Mouse (Mus musculus): ENCODE results near the gene Homer3. TPM values are rescaled to one million over a fixed set of nuclear protein-coding genes. Genes with fewer than 3 reads are reported as not detected.

The Homer3 gene
- polyA plus RNA-seq, 1 experiment from 2014 or later, result 4.7 TPM

DNA sequence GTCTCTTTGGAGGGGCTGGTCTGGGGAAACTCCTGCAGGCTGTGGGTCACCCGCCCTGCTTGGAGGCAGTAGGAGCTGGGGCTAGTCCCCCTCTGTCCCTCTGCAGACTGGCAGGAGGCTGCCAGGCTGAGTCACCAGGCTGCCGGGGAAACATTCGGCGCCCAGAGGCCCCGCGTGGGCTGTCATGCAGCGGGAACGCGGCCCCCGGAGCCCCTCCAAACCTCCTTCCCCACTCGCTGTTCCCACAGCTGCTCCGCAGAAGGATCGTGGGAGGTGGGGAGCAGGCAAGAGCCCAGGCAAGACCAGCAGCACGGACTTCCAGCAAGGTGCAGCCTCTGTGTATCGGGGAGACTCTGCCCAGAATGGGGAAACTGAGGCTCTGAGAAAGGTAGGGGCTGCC lies 4.5 kb upstream of the Homer3 start:
- Histone ChIP-seq H3K27me3 (ENCODE audit: control insufficient read depth, insufficient read depth, low read depth, low read length) (peaks cover 6% of the 10 kb centered on the region), H3K4me2 (ENCODE audit: low read depth, low read length) (no peak overlapping the region), H3K4me3 (ENCODE audit: low read depth, low read length) (no peak overlapping the region), H3K27ac (ENCODE audit: low read length) (no peak overlapping the region), H3K4me1 (ENCODE audit: control insufficient read depth, low read depth, low read length) (peaks cover 8% of the 10 kb centered on the region), H3K9me3 (replicated peaks; ENCODE audit: control insufficient read depth, low read length) (no peaks in the 10 kb centered on the region), H3K36me3 (ENCODE audit: control insufficient read depth, insufficient read depth) (no peaks in the 10 kb centered on the region), H3K9ac (ENCODE audit: low read depth, low read length) (no peak overlapping the region)
- WGBS (ENCODE audit: insufficient replicate concordance), result 20% methylated on average over 15 of the region's 15 CpGs
- no peak for ATAC-seq (ENCODE audit: low read depth)

DNA sequence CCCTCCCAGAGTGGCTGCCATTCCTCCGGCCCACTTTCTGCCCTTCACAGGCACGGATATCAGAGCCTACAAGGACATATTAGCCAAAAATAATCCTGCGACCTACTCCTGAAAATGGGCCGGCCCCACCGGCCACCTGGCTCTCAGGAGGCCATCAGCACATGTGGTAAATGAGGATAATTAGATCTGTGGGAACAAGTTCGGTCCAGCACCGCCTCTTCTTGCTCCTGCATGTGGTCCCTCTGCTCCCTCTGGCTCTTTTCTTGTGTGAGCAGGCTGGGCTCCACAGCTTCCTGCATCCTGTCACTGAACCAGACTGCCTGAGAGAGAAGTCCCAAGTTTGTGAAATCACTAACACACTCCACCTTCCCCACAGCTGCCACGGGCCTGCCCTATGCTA lies 3.4 kb upstream of the Homer3 start:
- Histone ChIP-seq H3K27ac (ENCODE audit: low read length) (0 out of 2 replicates have a peak overlapping the region, but pooled peaks have one; percentile 22), H3K4me3 (ENCODE audit: low read depth, low read length) (no peak overlapping the region), H3K4me2 (ENCODE audit: low read depth, low read length) (no peak overlapping the region), H3K4me1 (ENCODE audit: control insufficient read depth, low read depth, low read length) (peaks cover 12% of the 10 kb centered on the region), H3K36me3 (ENCODE audit: control insufficient read depth, insufficient read depth) (no peaks in the 10 kb centered on the region), H3K9ac (ENCODE audit: low read depth, low read length) (no peak overlapping the region), H3K9me3 (replicated peaks; ENCODE audit: control insufficient read depth, low read length) (no peaks in the 10 kb centered on the region), H3K27me3 (ENCODE audit: control insufficient read depth, insufficient read depth, low read depth, low read length) (peaks cover 11% of the 10 kb centered on the region)
- ATAC-seq (ENCODE audit: low read depth), result no peak
- WGBS (ENCODE audit: insufficient replicate concordance), result 29% methylated on average over 8 of the region's 8 CpGs

DNA sequence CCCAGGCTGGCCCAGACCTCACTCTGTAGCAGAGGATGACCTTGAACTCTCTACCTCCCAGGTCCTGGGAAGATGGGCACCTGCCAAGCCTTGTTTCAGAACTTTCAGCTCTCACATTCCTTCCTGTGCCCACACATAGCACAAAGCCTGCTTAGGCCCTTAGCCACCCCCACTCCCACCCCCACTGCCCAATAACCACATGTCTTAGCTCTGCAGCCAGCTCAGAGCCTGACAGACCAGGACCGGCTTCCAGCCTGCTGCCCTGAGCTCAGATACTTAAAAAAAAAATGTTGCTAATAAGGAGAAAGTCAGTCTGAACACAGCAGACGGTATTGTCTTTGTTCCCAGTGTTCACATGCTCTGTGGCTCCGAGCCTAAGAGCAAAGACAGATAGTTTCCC lies 1.6 kb upstream of the Homer3 start:
- Histone ChIP-seq H3K4me1 (ENCODE audit: control insufficient read depth, low read depth, low read length) (peaks cover 12% of the 10 kb centered on the region), H3K27me3 (ENCODE audit: control insufficient read depth, insufficient read depth, low read depth, low read length) (peaks cover 11% of the 10 kb centered on the region), H3K36me3 (ENCODE audit: control insufficient read depth, insufficient read depth) (peaks cover 4% of the 10 kb centered on the region; the same call in 1 of the 2 replicates), H3K4me2 (ENCODE audit: low read depth, low read length) (no peak overlapping the region), H3K4me3 (ENCODE audit: low read depth, low read length) (no peak overlapping the region), H3K9me3 (replicated peaks; ENCODE audit: control insufficient read depth, low read length) (no peaks in the 10 kb centered on the region), H3K27ac (ENCODE audit: low read length) (no peak overlapping the region), H3K9ac (ENCODE audit: low read depth, low read length) (no peak overlapping the region)
- no peak for ATAC-seq (ENCODE audit: low read depth)
- 53% methylated on average over 3 of the region's 3 CpGs for WGBS (ENCODE audit: insufficient replicate concordance)

DNA sequence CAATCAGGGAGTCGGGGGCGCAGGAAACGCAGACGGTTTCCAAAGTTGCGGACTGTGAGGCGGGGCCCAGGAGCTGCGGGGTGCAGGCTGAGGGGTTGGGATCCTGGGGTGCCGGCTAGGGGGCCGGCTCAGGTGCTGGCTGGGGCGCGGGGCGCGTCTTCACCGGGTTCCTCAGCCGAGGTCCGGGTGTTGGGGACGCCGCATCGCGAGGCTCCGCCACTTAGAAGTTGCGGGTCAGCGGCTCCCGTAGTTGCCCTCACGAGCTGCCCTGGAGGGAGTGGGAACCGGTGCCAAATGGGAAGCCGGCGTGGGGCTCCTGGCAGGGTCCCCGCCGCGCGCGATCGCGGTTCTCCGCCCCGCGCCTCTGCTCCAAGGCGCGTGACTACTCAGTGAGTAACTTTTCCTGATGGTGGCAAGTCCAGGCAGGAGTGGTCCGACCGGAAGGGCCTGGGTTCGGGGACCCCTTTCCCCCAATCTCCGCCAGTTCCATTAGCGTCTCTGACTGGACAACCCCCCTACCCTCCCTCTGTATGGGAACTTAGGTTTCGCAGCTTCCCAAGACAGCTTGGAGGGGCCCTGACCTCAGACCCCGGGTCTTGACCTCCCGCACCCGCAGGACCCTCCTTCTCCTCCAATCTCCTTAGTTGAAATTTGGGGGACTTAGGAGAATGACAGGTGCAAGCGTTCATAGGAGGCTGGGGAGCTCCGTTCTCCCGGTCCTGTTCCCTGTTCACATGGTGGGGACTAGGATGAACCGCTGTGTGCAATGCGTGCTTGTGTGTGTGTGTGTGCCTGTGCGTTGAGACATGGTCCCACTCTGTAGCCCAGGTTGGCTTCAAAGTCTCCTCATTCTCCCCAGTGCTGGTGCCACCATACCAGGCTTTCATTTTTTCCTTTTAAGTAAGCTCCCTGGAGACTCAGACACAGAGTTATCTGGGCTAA lies 780 bp downstream of the Homer3 start:
- no peak overlapping the region for H3K27ac ChIP-seq (ENCODE audit: low read length)
- peak; percentile 19 for ATAC-seq (ENCODE audit: low read depth)
- WGBS (ENCODE audit: insufficient replicate concordance), result under 1% methylated on average over 53 of the region's 55 CpGs

DNA sequence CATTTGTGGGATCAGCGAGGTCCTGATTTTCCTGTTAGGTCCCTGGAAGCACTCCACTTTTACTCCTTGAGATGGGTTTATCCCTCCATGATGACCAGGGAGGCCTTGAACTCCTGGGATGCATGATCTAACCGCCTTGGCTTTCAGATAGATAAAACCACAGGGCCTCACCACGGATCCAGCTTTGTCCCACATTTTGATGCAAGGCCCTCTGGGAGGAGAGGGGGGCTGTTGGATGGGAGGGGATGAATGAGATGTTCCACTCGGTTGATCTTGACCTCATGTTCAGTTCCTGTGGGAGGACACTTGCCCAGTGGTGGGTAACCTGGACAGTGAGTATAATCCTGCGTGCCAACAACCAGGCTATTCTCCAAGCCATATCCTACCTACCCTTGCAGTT lies 1.8 kb downstream of the Homer3 start:
- Histone ChIP-seq H3K4me2 (ENCODE audit: low read depth, low read length) (no peak overlapping the region), H3K27me3 (ENCODE audit: control insufficient read depth, insufficient read depth, low read depth, low read length) (peaks cover 11% of the 10 kb centered on the region), H3K27ac (ENCODE audit: low read length) (no peak overlapping the region), H3K4me1 (ENCODE audit: control insufficient read depth, low read depth, low read length) (peaks cover 9% of the 10 kb centered on the region), H3K9me3 (replicated peaks; ENCODE audit: control insufficient read depth, low read length) (no peaks in the 10 kb centered on the region), H3K4me3 (ENCODE audit: low read depth, low read length) (no peak overlapping the region), H3K36me3 (ENCODE audit: control insufficient read depth, insufficient read depth) (peaks cover 8% of the 10 kb centered on the region; the same call in 1 of the 2 replicates), H3K9ac (ENCODE audit: low read depth, low read length) (no peak overlapping the region)
- ATAC-seq (ENCODE audit: low read depth), result no peak
- 61% methylated on average over 5 of the region's 5 CpGs for WGBS (ENCODE audit: insufficient replicate concordance)

More for the DNA sequence above, 780 bp downstream of the Homer3 start:
- H3K4me2 ChIP-seq (ENCODE audit: low read depth, low read length), result peak overlapping the region; percentile 91
- H3K4me3 ChIP-seq (ENCODE audit: low read depth, low read length), result peak overlapping the region; percentile 70
- peak overlapping the region; percentile 71 for H3K9ac ChIP-seq (ENCODE audit: low read depth, low read length)
- peaks cover 8% of the 10 kb centered on the region; the same call in 1 of the 2 replicates for H3K36me3 ChIP-seq (ENCODE audit: control insufficient read depth, insufficient read depth)
- H3K27me3 ChIP-seq (ENCODE audit: control insufficient read depth, insufficient read depth, low read depth, low read length), result peaks cover 11% of the 10 kb centered on the region
- H3K9me3 ChIP-seq (replicated peaks; ENCODE audit: control insufficient read depth, low read length), result no peaks in the 10 kb centered on the region
- H3K4me1 ChIP-seq (ENCODE audit: control insufficient read depth, low read depth, low read length), result peaks cover 9% of the 10 kb centered on the region

DNA sequence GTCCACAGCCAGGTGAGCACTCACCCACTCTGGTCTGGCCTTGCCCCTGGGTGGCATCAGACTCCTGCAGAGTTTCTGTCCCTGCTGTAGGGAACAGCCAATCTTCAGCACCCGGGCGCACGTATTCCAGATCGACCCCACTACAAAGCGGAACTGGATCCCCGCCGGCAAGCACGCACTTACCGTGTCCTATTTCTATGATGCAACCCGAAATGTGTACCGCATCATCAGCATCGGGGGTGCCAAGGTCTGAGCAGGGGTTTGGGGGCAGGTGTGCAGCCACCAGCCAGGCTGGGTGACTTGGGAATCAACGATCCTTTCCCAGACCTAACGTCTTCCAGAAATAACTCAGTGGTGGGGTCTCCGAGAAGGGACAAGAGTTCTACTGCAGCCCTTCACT lies 2.7 kb downstream of the Homer3 start:
- Histone ChIP-seq H3K4me3 (ENCODE audit: low read depth, low read length) (no peak overlapping the region), H3K4me2 (ENCODE audit: low read depth, low read length) (no peak overlapping the region), H3K4me1 (ENCODE audit: control insufficient read depth, low read depth, low read length) (peaks cover 9% of the 10 kb centered on the region), H3K9ac (ENCODE audit: low read depth, low read length) (no peak overlapping the region), H3K27ac (ENCODE audit: low read length) (no peak overlapping the region), H3K36me3 (ENCODE audit: control insufficient read depth, insufficient read depth) (peaks cover 8% of the 10 kb centered on the region; the same call in 1 of the 2 replicates), H3K27me3 (ENCODE audit: control insufficient read depth, insufficient read depth, low read depth, low read length) (peaks cover 11% of the 10 kb centered on the region), H3K9me3 (replicated peaks; ENCODE audit: control insufficient read depth, low read length) (no peaks in the 10 kb centered on the region)
- 82% methylated on average over 15 of the region's 15 CpGs for WGBS (ENCODE audit: insufficient replicate concordance)
- ATAC-seq (ENCODE audit: low read depth), result no peak

DNA sequence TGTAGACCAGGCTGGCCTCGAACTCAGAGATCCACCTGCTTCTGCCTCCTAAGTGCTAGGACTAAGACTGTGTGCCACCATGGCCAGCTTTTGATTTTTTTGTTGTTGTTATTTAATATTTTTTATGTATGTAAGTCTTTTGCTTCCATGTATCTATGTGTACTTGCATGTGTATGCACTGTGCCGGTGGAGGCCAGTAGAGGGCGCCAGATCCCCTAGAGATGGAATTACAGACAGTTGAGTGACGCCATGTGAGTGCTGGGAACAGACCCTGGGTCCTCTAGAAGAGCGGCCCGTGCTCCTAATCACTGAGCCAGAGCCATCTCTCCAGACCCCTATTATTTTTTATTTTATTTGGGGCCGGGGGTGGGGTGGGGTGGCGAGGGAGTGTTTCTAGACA lies 4.1 kb downstream of the Homer3 start:
- WGBS (ENCODE audit: insufficient replicate concordance), result 81% methylated on average over 8 of the region's 8 CpGs
- Histone ChIP-seq H3K27me3 (ENCODE audit: control insufficient read depth, insufficient read depth, low read depth, low read length) (peaks cover 11% of the 10 kb centered on the region), H3K9ac (ENCODE audit: low read depth, low read length) (no peak overlapping the region), H3K36me3 (ENCODE audit: control insufficient read depth, insufficient read depth) (peaks cover 8% of the 10 kb centered on the region; the same call in 1 of the 2 replicates), H3K27ac (ENCODE audit: low read length) (no peak overlapping the region), H3K4me2 (ENCODE audit: low read depth, low read length) (no peak overlapping the region), H3K4me1 (ENCODE audit: control insufficient read depth, low read depth, low read length) (peaks cover 9% of the 10 kb centered on the region), H3K4me3 (ENCODE audit: low read depth, low read length) (no peak overlapping the region), H3K9me3 (replicated peaks; ENCODE audit: control insufficient read depth, low read length) (no peaks in the 10 kb centered on the region)
- no peak for ATAC-seq (ENCODE audit: low read depth)

DNA sequence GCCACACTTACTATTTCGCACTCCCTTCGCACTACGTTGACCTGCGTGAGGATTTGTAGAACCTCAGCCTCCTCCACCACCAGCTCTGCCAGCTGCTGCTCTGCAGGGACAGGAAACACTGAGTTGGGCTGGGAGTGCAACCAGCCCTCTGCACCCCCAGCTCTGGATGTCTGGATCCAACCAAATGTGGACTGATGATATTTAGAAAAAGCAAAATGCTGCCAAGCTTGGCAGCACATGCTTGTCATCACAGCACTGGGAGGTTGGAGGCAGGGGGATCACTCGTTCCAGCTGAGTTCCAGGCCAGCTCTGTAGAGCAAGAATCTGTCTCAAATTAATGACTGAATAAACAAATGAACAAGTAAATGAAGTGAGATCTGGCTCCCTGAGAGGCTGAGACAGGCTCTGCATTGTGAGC lies 11.4 kb downstream of the Homer3 start:
- H3K4me1 ChIP-seq (ENCODE audit: control insufficient read depth, low read depth, low read length), result no peaks in the 10 kb centered on the region
- H3K27ac ChIP-seq (ENCODE audit: low read length), result no peak overlapping the region
- H3K4me3 ChIP-seq (ENCODE audit: low read depth, low read length), result no peak overlapping the region
- H3K27me3 ChIP-seq (ENCODE audit: control insufficient read depth, insufficient read depth, low read depth, low read length), result no peaks in the 10 kb centered on the region
- WGBS (ENCODE audit: insufficient replicate concordance), result 77% methylated on average over 5 of the region's 5 CpGs
- no peak overlapping the region for H3K9ac ChIP-seq (ENCODE audit: low read depth, low read length)
- H3K9me3 ChIP-seq (replicated peaks; ENCODE audit: control insufficient read depth, low read length), result no peaks in the 10 kb centered on the region
- no peak overlapping the region for H3K4me2 ChIP-seq (ENCODE audit: low read depth, low read length)
- ATAC-seq (ENCODE audit: low read depth), result no peak
- peaks cover 26% of the 10 kb centered on the region for H3K36me3 ChIP-seq (ENCODE audit: control insufficient read depth, insufficient read depth)

DNA sequence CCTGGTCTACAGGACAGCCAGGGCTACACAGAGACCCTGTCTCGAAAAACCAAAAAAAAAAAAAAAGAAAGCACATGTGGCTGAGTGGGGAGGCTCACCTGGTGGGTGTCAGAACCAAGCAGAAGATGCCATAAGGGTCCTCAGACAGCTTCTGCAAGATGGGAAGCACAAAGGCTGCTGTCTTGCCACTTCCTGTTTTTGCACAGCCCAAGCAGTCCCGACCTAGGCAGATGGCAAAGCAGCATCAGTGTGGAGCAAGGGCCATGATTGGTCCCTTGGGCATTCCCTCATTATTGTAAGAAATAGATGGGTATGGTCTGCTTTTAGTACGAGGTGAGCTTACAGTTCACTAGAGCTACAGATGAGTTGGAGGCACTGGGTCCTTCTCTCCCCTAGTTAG lies 18.3 kb downstream of the Homer3 start:
- H3K27ac ChIP-seq (ENCODE audit: low read length), result no peak overlapping the region
- no peak for ATAC-seq (ENCODE audit: low read depth)
- 46% methylated on average over 3 of the region's 3 CpGs for WGBS (ENCODE audit: insufficient replicate concordance)
- peaks cover 18% of the 10 kb centered on the region for H3K4me1 ChIP-seq (ENCODE audit: control insufficient read depth, low read depth, low read length)
- 0 out of 2 replicates have a peak overlapping the region, but pooled peaks have one; percentile 92 for H3K4me2 ChIP-seq (ENCODE audit: low read depth, low read length)
- peaks cover 12% of the 10 kb centered on the region for H3K36me3 ChIP-seq (ENCODE audit: control insufficient read depth, insufficient read depth)
- no peak overlapping the region for H3K9ac ChIP-seq (ENCODE audit: low read depth, low read length)
- H3K27me3 ChIP-seq (ENCODE audit: control insufficient read depth, insufficient read depth, low read depth, low read length), result no peaks in the 10 kb centered on the region
- H3K4me3 ChIP-seq (ENCODE audit: low read depth, low read length), result no peak overlapping the region
- no peaks in the 10 kb centered on the region for H3K9me3 ChIP-seq (replicated peaks; ENCODE audit: control insufficient read depth, low read length)

Data from liver, embryonic 16.5 days (tissue).